Mouse (Mus musculus) liver, adult 2 months (tissue): ENCODE results near the gene Fignl1.

Experiments
- CTCF ChIP-seq: fragments of 200-500 bp; IDR thresholded peaks from 2 replicates; pipeline ENCODE4 v1.5.1; 2011; ENCODE audit warnings: low read depth, low read length, control low read depth
- POLR2A ChIP-seq: fragments of 200-500 bp; IDR thresholded peaks from 2 replicates; pipeline ENCODE4 v1.6.1; 2011; ENCODE audit warnings: low read length, control low read depth; ENCODE audit not compliant: insufficient read depth; ENCODE audit errors: extremely low read depth

- TF ChIP-seq CTCF: no peak
- no peak for TF ChIP-seq POLR2A
These were observed 46.4 kb upstream of the Fignl1 start for GRCm38 (mm10) chr11:11855061-11855672.
